Mouse (Mus musculus) small intestine, adult 2 months (tissue): Measurements from ENCODE around the gene Thsd7a. TPM values are rescaled to one million over a fixed set of nuclear protein-coding genes. Genes with fewer than 3 reads are reported as not detected.

Experiments
- H3K27ac ChIP-seq: fragments of 200-500 bp; 2 replicates; pipeline ENCODE4 v1.5.1; 2012; ENCODE audit warnings: low read depth, low read length, control low read depth, inconsistent platforms; ENCODE audit not compliant: insufficient read depth
- H3K27me3 ChIP-seq: fragments of 200-500 bp; 2 replicates; pipeline ENCODE4 v1.6.1; 2012; ENCODE audit warnings: mild to moderate bottlenecking, moderate library complexity, low read length, inconsistent platforms; ENCODE audit not compliant: control insufficient read depth, insufficient read depth
- H3K36me3 ChIP-seq: fragments of 200-500 bp; 2 replicates; pipeline ENCODE4 v1.6.1; 2012; ENCODE audit warnings: mild to moderate bottlenecking, low read length, control low read depth, inconsistent platforms; ENCODE audit not compliant: control insufficient read depth, insufficient read depth
- H3K4me1 ChIP-seq: fragments of 200-500 bp; 2 replicates; pipeline ENCODE4 v1.6.1; 2012; ENCODE audit warnings: low read length, inconsistent platforms, mixed read lengths; ENCODE audit not compliant: control insufficient read depth, insufficient read depth, insufficient read length
- H3K4me3 ChIP-seq: fragments of 200-500 bp; 2 replicates; pipeline ENCODE4 v1.5.1; 2012; ENCODE audit warnings: low read depth, mild to moderate bottlenecking, control low read depth, inconsistent platforms, low read length, moderate library complexity
- CTCF ChIP-seq: fragments of 200-500 bp; IDR thresholded peaks from 2 replicates; pipeline ENCODE4 v1.5.1; 2012; ENCODE audit warnings: low read depth, mild to moderate bottlenecking, control low read depth, inconsistent platforms, low read length, moderate library complexity, mixed read lengths; ENCODE audit not compliant: insufficient replicate concordance, insufficient read length; ENCODE audit errors: extremely low read depth
- POLR2A ChIP-seq: fragments of 200-500 bp; IDR thresholded peaks from 2 replicates; pipeline ENCODE4 v1.6.1; 2012; ENCODE audit warnings: low read depth, mild to moderate bottlenecking, control low read depth, inconsistent platforms, low read length, moderate library complexity
- WGBS: fragments of 180-500 bp; shearing (Covaris S2); methylation state at CpG from one replicate; pipeline ENCODE4 v1.1.7; 2018; 5-methylcytosine and 5-hydroxymethylcytosine counted together
- polyA plus RNA-seq: library from polyadenylated mRNA; depleted of rRNA; stranded (reverse); fragments of >200 nt; gene quantifications from 2 replicates; pipeline ENCODE4 v1.2.3, GENCODE M21; 2012

Gene Thsd7a
- polyA plus RNA-seq, 1 experiment, result 1.8 TPM

DNA sequence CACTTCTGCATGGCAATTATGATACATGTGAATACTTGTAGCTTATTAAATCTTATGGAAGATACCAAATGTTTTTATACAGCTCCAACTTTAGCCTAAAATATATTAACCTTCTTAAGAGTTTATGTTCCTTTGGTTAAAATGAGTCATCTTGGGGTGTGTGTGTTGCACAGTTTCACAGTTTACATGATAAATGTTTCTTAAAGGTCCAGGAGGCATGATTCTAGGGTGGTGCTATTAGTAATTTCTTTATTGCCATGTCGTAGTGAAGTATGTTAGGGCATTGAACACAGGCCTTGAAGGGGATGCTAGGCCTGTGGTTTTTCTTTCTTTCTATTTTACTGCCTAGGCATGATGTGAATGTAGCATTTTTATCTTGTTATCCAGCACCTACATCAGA, 291.8 kb downstream of the Thsd7a start:
- Histone ChIP-seq H3K36me3 (no peaks in the 10 kb centered on the region), H3K4me3 (no peak overlapping the region), H3K27me3 (no peaks in the 10 kb centered on the region), H3K27ac (no peak overlapping the region), H3K4me1 (no peaks in the 10 kb centered on the region)
- TF ChIP-seq CTCF (no peak), POLR2A (no peak)
- 60% methylated on average over 1 of the region's 1 CpGs for WGBS

DNA sequence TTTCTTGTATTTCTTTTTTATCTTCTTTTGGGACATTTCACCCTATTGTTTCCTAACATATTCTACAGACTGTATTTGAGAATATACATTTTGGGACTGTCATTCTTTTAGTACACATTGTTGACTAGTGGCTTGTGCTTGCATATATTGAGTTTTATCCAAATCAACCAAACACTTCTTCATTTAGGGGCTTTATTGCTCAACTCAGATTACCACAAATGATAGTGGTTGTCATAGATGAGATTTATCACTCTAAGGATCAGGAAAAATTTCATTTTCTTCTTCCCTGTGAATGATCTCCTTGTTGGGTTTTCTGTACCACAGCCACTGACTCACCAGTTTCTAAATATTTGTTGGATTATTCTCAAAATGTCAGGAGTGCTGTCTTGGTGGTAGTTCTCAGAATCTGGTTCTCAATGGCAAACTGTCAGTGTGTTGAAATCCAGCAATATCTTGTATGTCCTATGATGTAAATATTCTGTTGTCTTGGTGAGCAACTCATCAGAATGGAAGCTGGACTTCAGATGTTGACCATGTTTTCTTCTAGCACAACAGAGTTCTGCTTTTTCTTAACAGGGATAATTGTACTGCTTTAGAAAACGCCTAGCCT, 294.2 kb downstream of the Thsd7a start:
- Histone ChIP-seq H3K36me3 (no peaks in the 10 kb centered on the region), H3K4me3 (no peak overlapping the region), H3K27ac (no peak overlapping the region), H3K4me1 (no peaks in the 10 kb centered on the region), H3K27me3 (no peaks in the 10 kb centered on the region)
- WGBS, result 48% methylated on average over 1 of the region's 1 CpGs
- TF ChIP-seq POLR2A (no peak), CTCF (no peak)

DNA sequence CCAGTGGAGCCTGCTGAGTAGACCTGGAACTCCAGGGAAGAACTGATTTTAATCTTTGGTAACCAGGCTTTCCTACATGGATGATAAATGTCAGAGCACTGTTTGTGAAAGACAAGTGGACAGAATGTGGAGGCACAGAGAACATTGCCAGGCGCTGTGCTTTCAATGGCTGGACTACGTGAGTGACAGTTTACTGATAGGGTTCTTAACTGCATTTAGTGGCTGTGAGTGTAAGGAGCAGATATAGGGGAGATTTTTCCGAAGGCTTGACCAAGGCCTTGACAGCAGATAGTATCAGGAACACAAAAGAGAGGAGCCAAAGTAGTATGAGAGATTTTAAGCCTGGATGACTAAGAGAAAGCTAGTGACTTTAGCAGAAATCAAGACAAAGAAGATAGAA, 295.1 kb downstream of the Thsd7a start:
- TF ChIP-seq CTCF (no peak), POLR2A (no peak)
- WGBS, result 69% methylated on average over 3 of the region's 3 CpGs
- no peaks in the 10 kb centered on the region for H3K36me3 ChIP-seq

DNA sequence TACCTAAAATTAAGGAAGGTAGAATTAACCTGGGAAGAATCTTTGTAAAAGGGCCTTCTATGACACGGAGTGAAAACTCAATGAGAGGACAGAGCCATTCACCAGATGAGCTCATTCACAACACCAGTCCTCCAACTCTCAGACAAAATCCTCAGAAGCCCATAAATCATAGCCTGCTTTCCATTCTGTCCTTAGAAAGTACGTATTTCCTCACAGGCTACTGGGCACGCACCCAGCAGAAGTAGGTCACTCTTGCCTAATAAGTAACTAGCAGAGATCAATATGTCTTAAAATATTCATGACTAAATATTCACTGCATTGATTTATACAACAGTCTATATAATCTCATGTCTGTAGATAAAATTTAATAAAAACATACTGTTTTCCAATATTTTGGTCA, 300.4 kb downstream of the Thsd7a start:
- no peak overlapping the region for H3K4me3 ChIP-seq
- no peaks in the 10 kb centered on the region for H3K27me3 ChIP-seq
- no peak overlapping the region for H3K27ac ChIP-seq
- TF ChIP-seq CTCF, result no peak
- TF ChIP-seq POLR2A, result no peak
- H3K4me1 ChIP-seq, result no peaks in the 10 kb centered on the region
- WGBS, result 27% methylated on average over 3 of the region's 3 CpGs
- no peaks in the 10 kb centered on the region for H3K36me3 ChIP-seq

More for the DNA sequence above, 295.1 kb downstream of the Thsd7a start:
- Histone ChIP-seq H3K4me1 (no peaks in the 10 kb centered on the region), H3K27ac (no peak overlapping the region), H3K27me3 (no peaks in the 10 kb centered on the region), H3K4me3 (no peak overlapping the region)

DNA sequence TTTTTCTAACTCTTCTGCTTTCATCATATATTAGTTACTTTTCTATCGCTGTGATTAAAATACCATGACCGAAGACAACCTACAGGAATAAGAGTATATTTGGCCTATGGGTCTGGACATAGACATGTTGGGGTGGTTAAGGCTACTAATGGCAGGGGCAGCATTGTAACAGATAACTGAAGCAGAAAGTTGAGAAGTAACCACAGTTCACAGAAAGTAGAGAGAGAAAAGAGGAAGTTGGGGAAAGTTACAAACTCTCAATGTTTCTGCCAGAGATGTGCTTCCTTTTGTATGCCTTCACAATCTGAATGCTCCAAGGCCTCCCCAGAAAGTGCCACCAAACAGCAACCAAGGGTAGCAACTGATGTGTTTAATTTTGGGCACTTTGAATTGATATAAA, 303.7 kb downstream of the Thsd7a start:
- Histone ChIP-seq H3K36me3 (no peaks in the 10 kb centered on the region), H3K27ac (no peak overlapping the region), H3K4me3 (no peak overlapping the region), H3K27me3 (no peaks in the 10 kb centered on the region), H3K4me1 (no peaks in the 10 kb centered on the region)
- no peak for TF ChIP-seq CTCF
- WGBS, result 94% methylated on average over 2 of the region's 2 CpGs

DNA sequence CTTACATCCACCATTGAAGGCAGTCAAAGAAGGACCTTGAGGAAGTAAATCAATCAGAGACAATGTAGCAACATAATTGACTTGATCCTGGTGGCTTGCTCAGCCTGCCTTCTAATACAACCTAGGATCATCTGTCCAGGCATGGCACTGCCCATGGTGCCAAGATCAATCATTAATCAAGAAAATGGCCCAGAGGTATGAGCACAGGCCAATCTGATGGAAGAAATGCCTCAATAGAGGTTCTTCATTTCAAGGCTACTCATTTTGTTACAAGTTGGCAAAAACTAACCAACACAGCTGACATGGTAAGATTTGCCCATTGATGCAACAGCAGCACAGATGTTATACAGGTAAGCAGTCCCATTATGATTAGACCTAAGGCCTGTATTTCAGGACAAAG, 309.6 kb downstream of the Thsd7a start:
- Histone ChIP-seq H3K36me3 (no peaks in the 10 kb centered on the region), H3K4me3 (no peak overlapping the region), H3K27me3 (no peaks in the 10 kb centered on the region), H3K27ac (no peak overlapping the region), H3K4me1 (no peaks in the 10 kb centered on the region)
- no peak for TF ChIP-seq POLR2A
- TF ChIP-seq CTCF, result no peak

DNA sequence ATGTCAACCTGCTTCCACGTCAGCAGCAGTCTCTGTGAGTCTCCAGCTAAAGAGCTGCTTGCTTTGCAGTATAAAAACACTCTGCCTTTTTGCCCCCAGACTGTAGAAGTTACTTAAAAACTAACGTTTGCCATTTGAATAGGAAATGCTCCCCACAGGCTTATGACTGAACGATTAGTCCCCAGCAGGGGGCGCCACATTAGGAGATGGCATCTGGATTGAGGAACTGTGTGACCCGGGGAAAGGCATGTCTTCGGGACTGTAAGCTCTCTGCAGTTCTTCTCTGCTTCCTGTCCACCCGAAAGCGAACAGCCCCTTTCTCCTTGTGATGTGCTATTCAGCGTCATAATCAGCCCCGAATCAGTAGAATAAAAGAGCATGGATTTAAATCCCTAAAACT, 330.1 kb downstream of the Thsd7a start:
- TF ChIP-seq POLR2A (no peak), CTCF (no peak)
- WGBS, result 90% methylated on average over 10 of the region's 10 CpGs
- Histone ChIP-seq H3K27me3 (no peaks in the 10 kb centered on the region), H3K4me3 (no peak overlapping the region), H3K27ac (no peak overlapping the region), H3K4me1 (no peaks in the 10 kb centered on the region), H3K36me3 (no peaks in the 10 kb centered on the region)
